Mouse (Mus musculus): Measurements from ENCODE around the gene Btbd9. TPM values are rescaled to one million over a fixed set of nuclear protein-coding genes. Genes with fewer than 3 reads are reported as not detected.

Btbd9 gene
- polyA plus RNA-seq, 1 experiment: 21.3 TPM

DNA sequence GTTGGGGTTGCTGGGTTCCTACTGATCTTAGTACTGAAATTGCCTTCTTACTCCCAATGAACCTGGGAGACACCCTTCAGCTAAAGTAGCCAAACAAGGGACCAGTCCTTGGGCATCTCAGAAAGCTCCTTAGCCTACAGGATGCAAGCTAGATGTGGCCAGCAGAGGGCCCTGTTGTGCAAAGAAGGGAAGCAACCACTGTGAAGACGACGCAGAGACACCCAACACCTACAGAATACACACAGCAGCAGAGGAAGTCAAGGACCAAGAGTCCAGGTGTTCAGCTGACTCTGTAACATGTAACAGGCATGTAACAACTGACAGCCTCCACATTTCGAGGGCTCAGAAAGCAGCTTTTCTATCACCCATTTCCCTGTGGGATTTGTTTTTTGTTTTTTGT lies 16.8 kb downstream of the Btbd9 start:
- no peak overlapping the region for H3K4me3 ChIP-seq
- no peaks in the 10 kb centered on the region for H3K79me2 ChIP-seq (ENCODE audit: control insufficient read depth, insufficient read depth)
- no peak overlapping the region for H3K4me2 ChIP-seq (ENCODE audit: low read depth)
- no peaks in the 10 kb centered on the region for H3K36me3 ChIP-seq (ENCODE audit: control insufficient read depth, insufficient read depth)
- no peak overlapping the region for H3ac ChIP-seq (ENCODE audit: control insufficient read depth, insufficient read length)
- TF ChIP-seq MYOD1 (IDR thresholded peaks at IDR 0.05; ENCODE audit: control insufficient read depth in 1 of 3, insufficient read length in 2 of 3, low read depth in 2 of 3) (no peak), TCF3 (IDR thresholded peaks at IDR 0.05; ENCODE audit: insufficient read length, low read depth) (no peak), CEBPB (IDR thresholded peaks at IDR 0.05; ENCODE audit: insufficient read depth, poor library complexity, severe bottlenecking) (no peak), E2F4 (IDR thresholded peaks at IDR 0.05; ENCODE audit: insufficient read depth) (no peak), POLR2AphosphoS2 (IDR thresholded peaks at IDR 0.05; ENCODE audit: insufficient read length, low read depth) (no peak), SRF (IDR thresholded peaks at IDR 0.05; ENCODE audit: control insufficient read depth, insufficient read length, low read depth) (no peak), REST (IDR thresholded peaks at IDR 0.05; ENCODE audit: insufficient read depth, insufficient read length) (no peak), POLR2A (IDR thresholded peaks at IDR 0.05; ENCODE audit: insufficient read length, low read depth) (no peak), MYOG (IDR thresholded peaks at IDR 0.05; ENCODE audit: control insufficient read depth in 1 of 3, insufficient read depth in 1 of 3, insufficient read length in 2 of 3, low read depth in 2 of 3) (no peak), TCF12 (IDR thresholded peaks at IDR 0.05; ENCODE audit: insufficient read depth, poor library complexity, severe bottlenecking) (no peak), MAX (IDR thresholded peaks at IDR 0.05; ENCODE audit: low read depth) (no peak)
- no peaks in the 10 kb centered on the region for H3K27me3 ChIP-seq (ENCODE audit: control insufficient read depth, insufficient read depth, insufficient read length)

- H3K36me3 ChIP-seq (ENCODE audit: control insufficient read depth, insufficient read depth): no peaks in the 10 kb centered on the region
- H3K27me3 ChIP-seq (ENCODE audit: control insufficient read depth, insufficient read depth, insufficient read length): no peaks in the 10 kb centered on the region
- H3K4me2 ChIP-seq (ENCODE audit: low read depth): no peak overlapping the region
- no peaks in the 10 kb centered on the region for H3K79me2 ChIP-seq (ENCODE audit: control insufficient read depth, insufficient read depth)
- no peak for TF ChIP-seq POLR2A (IDR thresholded peaks at IDR 0.05; ENCODE audit: insufficient read length, low read depth)
- no peak for TF ChIP-seq MYOD1 (IDR thresholded peaks at IDR 0.05; ENCODE audit: control insufficient read depth in 1 of 3, insufficient read length in 2 of 3, low read depth in 2 of 3)
- TF ChIP-seq POLR2AphosphoS2 (IDR thresholded peaks at IDR 0.05; ENCODE audit: insufficient read length, low read depth): no peak
- no peak for TF ChIP-seq E2F4 (IDR thresholded peaks at IDR 0.05; ENCODE audit: insufficient read depth)
- TF ChIP-seq SRF (IDR thresholded peaks at IDR 0.05; ENCODE audit: control insufficient read depth, insufficient read length, low read depth): no peak
- TF ChIP-seq MAX (IDR thresholded peaks at IDR 0.05; ENCODE audit: low read depth): no peak
- no peak for TF ChIP-seq MYOG (IDR thresholded peaks at IDR 0.05; ENCODE audit: control insufficient read depth in 1 of 3, insufficient read depth in 1 of 3, insufficient read length in 2 of 3, low read depth in 2 of 3)
- no peak overlapping the region for H3ac ChIP-seq (ENCODE audit: control insufficient read depth, insufficient read length)
- no peak overlapping the region for H3K4me3 ChIP-seq
Observed at GRCm38 (mm10) chr17:30558623-30559022, 17.7 kb downstream of the Btbd9 start.

GRCm38 (mm10) chr17:30556512-30556911 lies 19.8 kb downstream of the Btbd9 start:
- Histone ChIP-seq H3K36me3 (ENCODE audit: control insufficient read depth, insufficient read depth) (no peaks in the 10 kb centered on the region), H3K4me2 (ENCODE audit: low read depth) (no peak overlapping the region), H3ac (ENCODE audit: control insufficient read depth, insufficient read length) (no peak overlapping the region), H3K4me3 (no peak overlapping the region), H3K79me2 (ENCODE audit: control insufficient read depth, insufficient read depth) (no peaks in the 10 kb centered on the region), H3K27me3 (ENCODE audit: control insufficient read depth, insufficient read depth, insufficient read length) (no peaks in the 10 kb centered on the region)
- TF ChIP-seq USF1 (IDR thresholded peaks at IDR 0.05; ENCODE audit: low read depth) (no peak), MYOG (IDR thresholded peaks at IDR 0.05; ENCODE audit: control insufficient read depth in 1 of 3, insufficient read depth in 1 of 3, insufficient read length in 2 of 3, low read depth in 2 of 3) (no peak), REST (IDR thresholded peaks at IDR 0.05; ENCODE audit: insufficient read depth, insufficient read length) (no peak), TCF3 (IDR thresholded peaks at IDR 0.05; ENCODE audit: insufficient read length, low read depth) (no peak), TCF12 (IDR thresholded peaks at IDR 0.05; ENCODE audit: insufficient read depth, poor library complexity, severe bottlenecking) (no peak)

DNA sequence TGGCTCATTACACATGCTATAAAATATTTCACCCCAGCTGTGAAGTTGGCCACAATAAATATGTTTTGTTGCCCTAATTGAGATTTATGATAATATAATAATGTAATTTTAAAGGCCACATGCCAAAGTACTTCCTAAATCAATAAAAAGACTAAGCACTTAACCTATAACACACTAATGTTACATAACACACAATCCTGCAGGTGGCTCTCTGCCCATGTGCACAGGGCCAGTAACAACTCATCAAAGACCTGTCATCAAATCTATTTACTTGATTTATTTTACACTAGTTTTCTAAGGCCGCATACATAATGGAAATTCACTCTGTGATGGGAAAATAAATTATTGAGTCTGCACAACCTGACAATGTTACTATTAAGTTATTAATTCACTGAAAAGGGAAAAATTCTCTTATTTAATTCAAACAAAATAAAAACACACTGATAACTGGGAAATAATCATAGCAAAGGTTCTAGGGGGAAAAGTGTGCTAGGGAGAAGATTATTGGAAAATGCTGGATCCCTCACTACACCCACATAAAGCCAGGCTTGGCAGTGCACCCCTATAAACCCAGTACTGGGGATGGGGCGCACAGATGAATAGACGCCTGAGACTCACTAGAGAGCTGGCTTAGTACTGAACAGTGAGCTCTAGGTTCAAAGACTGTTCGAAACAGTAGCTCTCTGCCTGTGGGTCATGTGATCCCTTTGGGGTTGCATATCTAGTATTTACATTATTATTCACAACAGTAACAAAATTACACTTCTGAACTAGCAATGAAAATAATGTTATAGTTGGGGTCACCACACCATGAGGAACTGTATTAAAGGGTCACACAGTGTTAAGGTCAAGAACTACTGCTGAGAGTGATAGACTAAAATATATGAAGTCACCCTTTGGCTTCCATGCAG lies 23.0 kb downstream of the Btbd9 start:
- no peak for TF ChIP-seq TCF3 (IDR thresholded peaks at IDR 0.05; ENCODE audit: insufficient read length, low read depth)
- no peak for TF ChIP-seq REST (IDR thresholded peaks at IDR 0.05; ENCODE audit: insufficient read depth, insufficient read length)
- TF ChIP-seq USF1 (IDR thresholded peaks at IDR 0.05; ENCODE audit: low read depth): peak; percentile 60
- no peak for TF ChIP-seq MAX (IDR thresholded peaks at IDR 0.05; ENCODE audit: low read depth)
- 0 out of 2 replicates have a peak, but pooled peaks have one; percentile 23 for TF ChIP-seq CEBPB (IDR thresholded peaks at IDR 0.05; ENCODE audit: insufficient read depth, poor library complexity, severe bottlenecking)
- no peak for TF ChIP-seq SRF (IDR thresholded peaks at IDR 0.05; ENCODE audit: control insufficient read depth, insufficient read length, low read depth)
- no peak for TF ChIP-seq POLR2A (IDR thresholded peaks at IDR 0.05; ENCODE audit: insufficient read length, low read depth)
- no peak for TF ChIP-seq MYOD1 (IDR thresholded peaks at IDR 0.05; ENCODE audit: control insufficient read depth in 1 of 3, insufficient read length in 2 of 3, low read depth in 2 of 3)
- no peak for TF ChIP-seq MYOG (IDR thresholded peaks at IDR 0.05; ENCODE audit: control insufficient read depth in 1 of 3, insufficient read depth in 1 of 3, insufficient read length in 2 of 3, low read depth in 2 of 3)
- TF ChIP-seq E2F4 (IDR thresholded peaks at IDR 0.05; ENCODE audit: insufficient read depth): no peak
- no peak for TF ChIP-seq POLR2AphosphoS2 (IDR thresholded peaks at IDR 0.05; ENCODE audit: insufficient read length, low read depth)
- no peak for TF ChIP-seq TCF12 (IDR thresholded peaks at IDR 0.05; ENCODE audit: insufficient read depth, poor library complexity, severe bottlenecking)

More for the DNA sequence above, 23.0 kb downstream of the Btbd9 start:
- Histone ChIP-seq H3K4me2 (ENCODE audit: low read depth) (no peak overlapping the region), H3ac (ENCODE audit: control insufficient read depth, insufficient read length) (no peak overlapping the region), H3K36me3 (ENCODE audit: control insufficient read depth, insufficient read depth) (no peaks in the 10 kb centered on the region), H3K4me3 (no peak overlapping the region), H3K27me3 (ENCODE audit: control insufficient read depth, insufficient read depth, insufficient read length) (no peaks in the 10 kb centered on the region), H3K79me2 (ENCODE audit: control insufficient read depth, insufficient read depth) (no peaks in the 10 kb centered on the region)
